Mouse (Mus musculus): ENCODE results near the gene Cnpy3. TPM values are rescaled to one million over a fixed set of nuclear protein-coding genes. Genes with fewer than 3 reads are reported as not detected.

Gene Cnpy3
- total RNA-seq, 2 experiments from 2014 or later: 48.2 to 56.3 TPM

Other genes starting within 250 kb of the Cnpy3 start
- 10 to 100 TPM; 42.1 to 52.6 TPM for gene Cul9, start 205.8 kb downstream of the Cnpy3 start, total RNA-seq (2021)
- 10 to 100 TPM; 46.4 to 53.9 TPM for gene Srf, start 196.0 kb downstream of the Cnpy3 start, total RNA-seq (2021)
- 10 to 100 TPM; 16.4 to 18.9 TPM for gene Ptk7, start 122.7 kb downstream of the Cnpy3 start, total RNA-seq (2021)
- gene Klc4, start 106.2 kb downstream of the Cnpy3 start, total RNA-seq (2021): 10 to 100 TPM; 13.4 to 14.0 TPM
- 10 to 100 TPM; 52.4 to 54.0 TPM for gene Mrpl2, start 106.0 kb downstream of the Cnpy3 start, total RNA-seq (2021)
- 10 to 100 TPM; 33.6 to 35.0 TPM for gene Cul7, start 101.9 kb downstream of the Cnpy3 start, total RNA-seq (2021)
- gene Rrp36, start 77.9 kb downstream of the Cnpy3 start, total RNA-seq (2021): 10 to 100 TPM; 18.0 to 20.7 TPM
- gene Mea1, start 73.4 kb downstream of the Cnpy3 start, total RNA-seq (2021): 100 to 1,000 TPM; 118 TPM
- gene Klhdc3, start 71.3 kb downstream of the Cnpy3 start, total RNA-seq (2021): 100 to 1,000 TPM; 153 to 160 TPM
- gene Ppp2r5d, start 47.1 kb downstream of the Cnpy3 start, total RNA-seq (2021): 10 to 100 TPM; 91.8 to 94.1 TPM
- 10 to 100 TPM; 28.4 to 33.9 TPM for gene Pex6, start 40.8 kb downstream of the Cnpy3 start, total RNA-seq (2021)
- under 1 TPM; 0.33 to 0.59 TPM for gene Gnmt, start 23.0 kb downstream of the Cnpy3 start, total RNA-seq (2021)
- not detected for gene Ptcra, start 11.5 kb upstream of the Cnpy3 start, total RNA-seq (2021)
- gene 2310039H08Rik, start 20.4 kb upstream of the Cnpy3 start, total RNA-seq (2021): 10 to 100 TPM; 15.0 to 17.1 TPM
- gene Rpl7l1, start 30.5 kb upstream of the Cnpy3 start, total RNA-seq (2021): 10 to 100 TPM; 54.3 to 57.4 TPM
- 10 to 100 TPM; 29.7 to 32.8 TPM for gene Bicral, start 106.3 kb upstream of the Cnpy3 start, total RNA-seq (2021)
- gene Tbcc, start 138.5 kb upstream of the Cnpy3 start, total RNA-seq (2021): 10 to 100 TPM; 39.0 to 47.5 TPM
- under 1 TPM in 1 of 2 experiments, not detected in 1; 0.14 TPM for gene Prph2, start 158.2 kb upstream of the Cnpy3 start, total RNA-seq (2021)